Mouse (Mus musculus) lung, embryonic 14.5 days (tissue): ENCODE results near the gene Trim69. TPM values are rescaled to one million over a fixed set of nuclear protein-coding genes. Genes with fewer than 3 reads are reported as not detected.

ENCODE experiments used
- ATAC-seq: fragments of 200-750 bp; cut with Nextera tagmentation; 2 replicates; pipeline ENCODE4 v1.8.0; 2017; ENCODE audit warnings: mild to moderate bottlenecking, moderate TSS enrichment, moderate library complexity; ENCODE audit not compliant: insufficient read depth
- DNase-seq: peaks from one replicate; pipeline ENCODE4 v3.0.0-alpha.2; 2015
- H3K27ac ChIP-seq: fragments of 300-500 bp; sonication (generic); 2 replicates; pipeline ENCODE4 v1.5.1; 2014; ENCODE audit warnings: low read depth, mild to moderate bottlenecking, moderate library complexity
- H3K27me3 ChIP-seq: fragments of 300-500 bp; sonication (generic); 2 replicates; pipeline ENCODE4 v1.6.1; 2014; ENCODE audit warnings: low read length, control low read depth; ENCODE audit not compliant: insufficient read depth
- H3K36me3 ChIP-seq: fragments of 300-500 bp; sonication (generic); 2 replicates; pipeline ENCODE4 v1.6.1; 2014; ENCODE audit warnings: control low read depth; ENCODE audit not compliant: insufficient read depth
- H3K4me1 ChIP-seq: fragments of 300-500 bp; sonication (generic); 2 replicates; pipeline ENCODE4 v1.6.1; 2014; ENCODE audit warnings: antibody characterized with exemption, control low read depth; ENCODE audit not compliant: insufficient read depth
- H3K4me2 ChIP-seq: fragments of 300-500 bp; sonication (generic); 2 replicates; pipeline ENCODE4 v1.6.1; 2014; ENCODE audit warnings: mild to moderate bottlenecking
- H3K4me3 ChIP-seq: fragments of 300-500 bp; sonication (generic); 2 replicates; pipeline ENCODE4 v1.5.1; 2014; ENCODE audit warnings: low read depth, low read length
- H3K9ac ChIP-seq: fragments of 300-500 bp; sonication (generic); 2 replicates; pipeline ENCODE4 v1.6.1; 2014
- H3K9me3 ChIP-seq: fragments of 300-500 bp; sonication (generic); 2 replicates; pipeline ENCODE4 v1.6.1; 2016; ENCODE audit warnings: low read depth, low read length, control low read depth
- CTCF ChIP-seq: IDR thresholded peaks from 2 replicates; pipeline ENCODE4 v1.5.1; 2016; ENCODE audit warnings: antibody characterized with exemption, low read depth
- WGBS: fragments of 180-500 bp; shearing (Covaris S2); extraction: QIAGEN DNeasy Blood & Tissue Kit; methylation state at CpG from one replicate; pipeline ENCODE4 v1.1.7; 2014; 5-methylcytosine and 5-hydroxymethylcytosine counted together
- polyA plus RNA-seq: library from polyadenylated mRNA; unstranded; fragments of >200 nt; fragmentation: Nextera tagmentation; extraction: Ambion mirVana; gene quantifications from 2 replicates; pipeline ENCODE4 v1.2.1, GENCODE M21; 2014

Gene Trim69
- polyA plus RNA-seq, 1 experiment from 2014 or later, result not detected

DNA sequence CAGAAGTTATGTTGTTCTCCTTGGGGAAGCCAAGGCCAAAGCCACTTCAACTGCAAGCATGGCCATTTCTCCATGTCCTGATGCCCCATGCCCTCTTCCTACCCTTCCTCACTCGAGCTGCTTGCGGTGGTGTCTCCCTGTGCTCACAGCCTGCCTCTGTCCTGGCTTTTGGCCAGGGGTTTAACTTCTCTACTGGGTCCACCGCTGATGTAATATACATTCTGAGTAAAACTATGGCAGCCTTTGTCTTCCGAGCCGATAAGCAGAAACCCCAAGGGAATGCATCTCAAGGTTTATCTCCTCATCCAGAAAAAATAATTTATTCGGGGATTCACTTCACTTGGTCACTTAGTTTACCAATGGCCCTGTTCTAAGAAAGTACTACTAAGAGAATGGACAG, 13.8 kb upstream of the Trim69 start:
- Histone ChIP-seq H3K27ac (no peak overlapping the region), H3K9ac (no peak overlapping the region), H3K27me3 (no peaks in the 10 kb centered on the region), H3K36me3 (peaks cover 1% of the 10 kb centered on the region; the same call in 1 of the 2 replicates), H3K4me1 (peaks cover 5% of the 10 kb centered on the region), H3K9me3 (no peaks in the 10 kb centered on the region), H3K4me3 (peak overlapping the region; percentile 73), H3K4me2 (peak overlapping the region; percentile 70)
- ATAC-seq, result no peak
- 64% methylated on average over 6 of the region's 6 CpGs for WGBS
- no peak for TF ChIP-seq CTCF
- peak; percentile 22 for DNase-seq

DNA sequence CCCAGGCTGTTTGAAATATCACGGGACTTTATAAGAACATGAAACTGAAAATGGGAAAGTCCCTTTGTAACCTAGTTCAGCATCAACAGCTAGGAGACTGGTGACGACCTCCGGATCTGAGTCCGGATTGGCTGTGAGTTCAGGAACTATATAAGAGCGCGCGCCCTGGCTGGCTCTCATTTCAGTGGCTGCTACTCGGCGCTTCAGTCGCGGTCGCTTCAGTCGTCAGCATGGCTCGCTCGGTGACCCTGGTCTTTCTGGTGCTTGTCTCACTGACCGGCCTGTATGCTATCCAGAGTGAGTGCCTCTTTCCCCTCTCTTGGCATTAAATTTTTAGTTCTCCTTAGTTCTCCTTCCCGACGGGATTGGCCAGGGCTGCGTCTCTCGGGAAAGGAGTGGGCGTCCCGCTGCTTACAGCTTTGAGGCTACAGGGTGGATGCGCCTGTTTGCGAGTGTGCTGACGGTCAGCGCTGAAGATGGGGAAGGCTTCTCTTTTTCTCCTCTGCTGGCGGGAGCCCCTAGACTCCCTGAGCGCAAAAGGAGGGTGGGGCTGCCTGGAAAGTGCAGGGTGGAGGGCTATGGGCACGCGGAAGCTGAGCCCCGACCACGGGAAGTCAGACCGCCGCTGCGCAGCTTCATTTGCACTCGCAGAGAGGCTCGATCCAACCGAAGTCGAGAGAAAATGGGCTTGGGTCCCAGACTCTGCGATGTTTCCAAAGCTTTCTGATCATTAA, 12.8 kb upstream of the Trim69 start, which contains the start of gene B2m:
Gene B2m (plus strand): TSS at position 179 of the 734 bp plus-strand sequence.
- peak within 1 kb of the TSS; percentile 87 for H3K27ac ChIP-seq
- no peaks in the 10 kb centered on the region for H3K27me3 ChIP-seq
- ATAC-seq (peak; percentile 98), DNase-seq (peak; percentile 99)
- peak within 1 kb of the TSS; percentile 70 for H3K4me2 ChIP-seq
- peak within 1 kb of the TSS; percentile 73 for H3K9ac ChIP-seq
- H3K36me3 ChIP-seq, result peaks cover 9% of the 10 kb centered on the region; the same call in 1 of the 2 replicates
- H3K4me3 ChIP-seq, result peak within 1 kb of the TSS; percentile 73
- H3K4me1 ChIP-seq, result peaks cover 5% of the 10 kb centered on the region
- WGBS, result 0% methylated on average over 40 of the region's 40 CpGs
- no peaks in the 10 kb centered on the region for H3K9me3 ChIP-seq
- TF ChIP-seq CTCF, result no peak

DNA sequence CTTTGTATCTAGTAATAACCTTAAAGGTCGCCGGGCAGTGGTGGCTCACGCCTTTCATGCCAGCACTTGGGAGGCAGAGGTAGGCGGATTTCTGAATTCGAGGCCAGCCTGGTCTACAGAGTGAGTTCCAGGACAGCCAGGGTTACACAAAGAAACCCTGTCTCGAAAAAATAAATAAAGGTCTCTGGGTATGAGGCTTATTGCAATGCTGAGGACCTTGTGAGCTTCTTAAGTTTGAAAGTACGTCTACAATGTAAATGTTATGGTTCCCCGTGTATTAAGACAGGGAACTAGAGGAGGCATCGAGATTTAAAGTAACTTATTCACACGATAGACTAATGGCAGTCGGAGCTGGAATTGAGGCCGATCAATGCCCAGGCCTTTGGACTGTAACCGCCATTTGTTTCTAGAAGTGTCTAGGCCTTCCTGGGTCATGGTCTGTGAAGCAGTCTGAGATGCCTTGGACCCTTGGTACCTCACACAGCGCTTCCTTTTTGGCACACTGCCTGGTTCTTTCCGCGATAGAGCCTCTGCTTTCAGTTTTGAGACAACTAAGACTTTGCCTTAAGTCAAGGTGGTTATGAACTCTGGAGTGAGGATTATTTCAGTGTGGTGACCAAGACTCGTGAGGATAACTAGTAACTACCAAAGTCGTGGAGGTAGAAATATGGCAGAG, 12.1 kb upstream of the Trim69 start:
- peak; percentile 28 for ATAC-seq
- peak overlapping the region; percentile 87; the same call in 1 of the 2 replicates for H3K27ac ChIP-seq
- H3K9me3 ChIP-seq, result no peaks in the 10 kb centered on the region
- DNase-seq, result peak; percentile 91
- peaks cover 14% of the 10 kb centered on the region; the same call in 1 of the 2 replicates for H3K36me3 ChIP-seq
- no peak for TF ChIP-seq CTCF
- H3K27me3 ChIP-seq, result no peaks in the 10 kb centered on the region
- WGBS, result 18% methylated on average over 18 of the region's 18 CpGs
- H3K4me1 ChIP-seq, result peaks cover 5% of the 10 kb centered on the region
- peak overlapping the region; percentile 73 for H3K4me3 ChIP-seq
- H3K9ac ChIP-seq, result peak overlapping the region; percentile 73
- H3K4me2 ChIP-seq, result peak overlapping the region; percentile 70

DNA sequence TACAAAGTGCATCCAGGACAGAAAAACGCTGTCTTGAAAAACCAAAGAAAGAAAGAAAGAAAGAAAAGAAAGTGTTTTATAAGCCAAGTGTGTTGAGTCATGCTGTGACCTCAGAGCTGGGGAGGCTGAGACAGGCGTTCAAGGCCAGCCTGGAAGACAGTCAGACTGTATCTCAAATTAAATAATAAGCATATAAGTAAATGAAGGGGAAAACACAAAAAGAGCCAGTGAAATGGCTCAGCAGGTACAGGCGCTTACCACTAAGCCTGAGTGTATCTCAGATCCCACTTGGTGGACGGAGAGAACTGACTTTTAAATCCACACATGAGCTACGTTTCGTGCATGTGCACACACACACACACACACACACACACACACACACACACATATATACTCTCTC, 11.2 kb upstream of the Trim69 start:
- TF ChIP-seq CTCF, result no peak
- H3K4me2 ChIP-seq, result peak overlapping the region; percentile 70
- no peak overlapping the region for H3K27ac ChIP-seq
- H3K36me3 ChIP-seq, result peaks cover 16% of the 10 kb centered on the region; the same call in 1 of the 2 replicates
- H3K4me3 ChIP-seq, result peak overlapping the region; percentile 73
- no peak for ATAC-seq
- H3K27me3 ChIP-seq, result no peaks in the 10 kb centered on the region
- H3K9ac ChIP-seq, result no peak overlapping the region
- 95% methylated on average over 6 of the region's 6 CpGs for WGBS
- no peak for DNase-seq
- peaks cover 5% of the 10 kb centered on the region for H3K4me1 ChIP-seq
- no peaks in the 10 kb centered on the region for H3K9me3 ChIP-seq

DNA sequence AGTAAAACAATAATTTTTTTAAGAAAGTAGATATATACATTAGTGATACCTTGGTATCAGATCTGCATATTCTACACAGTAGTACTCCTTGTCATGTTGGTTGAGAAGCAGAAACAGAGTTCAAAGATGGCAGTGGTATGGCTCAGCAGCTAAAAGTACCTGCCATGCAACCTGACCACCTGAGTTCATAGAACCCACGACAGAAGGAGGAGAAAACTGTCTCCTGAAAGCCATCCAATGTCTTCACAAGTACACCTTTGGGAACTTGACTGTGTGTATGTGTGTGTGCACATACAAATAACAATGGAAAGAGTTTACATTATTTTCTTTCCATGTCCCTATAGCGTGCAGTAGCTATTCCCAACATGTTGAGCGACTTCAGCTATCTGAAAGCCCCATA, 10.8 kb upstream of the Trim69 start:
- no peaks in the 10 kb centered on the region for H3K9me3 ChIP-seq
- ATAC-seq, result no peak
- WGBS, result 82% methylated on average over 3 of the region's 3 CpGs
- H3K4me2 ChIP-seq, result no peak overlapping the region
- H3K27ac ChIP-seq, result no peak overlapping the region
- no peaks in the 10 kb centered on the region for H3K27me3 ChIP-seq
- H3K4me1 ChIP-seq, result peaks cover 5% of the 10 kb centered on the region
- no peak overlapping the region for H3K9ac ChIP-seq
- peaks cover 18% of the 10 kb centered on the region; the same call in 1 of the 2 replicates for H3K36me3 ChIP-seq
- no peak for TF ChIP-seq CTCF
- DNase-seq, result no peak
- H3K4me3 ChIP-seq, result no peak overlapping the region

DNA sequence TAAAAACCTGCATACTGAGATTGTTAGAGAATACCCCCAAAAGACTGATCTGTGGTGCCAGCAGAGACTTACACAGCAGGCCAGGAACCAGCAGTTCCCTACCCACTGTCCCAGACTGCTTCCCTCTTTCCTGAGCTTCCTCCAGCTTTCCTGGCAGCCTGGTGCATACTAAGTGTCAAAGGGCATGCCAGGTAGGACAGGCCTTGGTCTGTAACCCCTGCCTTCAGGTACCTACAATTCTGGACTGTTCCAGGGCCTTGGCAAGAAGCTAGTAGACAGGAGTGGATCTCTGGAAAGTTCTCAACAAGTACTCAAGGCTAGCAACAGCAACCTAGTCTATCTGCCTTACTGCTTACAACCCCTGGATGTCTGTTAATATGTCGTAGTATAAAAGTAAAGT, 9.3 kb upstream of the Trim69 start:
- H3K4me1 ChIP-seq, result peaks cover 5% of the 10 kb centered on the region
- H3K9me3 ChIP-seq, result no peaks in the 10 kb centered on the region
- no peak for TF ChIP-seq CTCF
- H3K9ac ChIP-seq, result no peak overlapping the region
- no peak overlapping the region for H3K4me2 ChIP-seq
- DNase-seq (no peak), ATAC-seq (no peak)
- no peak overlapping the region for H3K4me3 ChIP-seq
- 93% methylated on average over 1 of the region's 1 CpGs for WGBS
- no peak overlapping the region for H3K27ac ChIP-seq
- H3K27me3 ChIP-seq, result no peaks in the 10 kb centered on the region
- H3K36me3 ChIP-seq, result peaks cover 23% of the 10 kb centered on the region

DNA sequence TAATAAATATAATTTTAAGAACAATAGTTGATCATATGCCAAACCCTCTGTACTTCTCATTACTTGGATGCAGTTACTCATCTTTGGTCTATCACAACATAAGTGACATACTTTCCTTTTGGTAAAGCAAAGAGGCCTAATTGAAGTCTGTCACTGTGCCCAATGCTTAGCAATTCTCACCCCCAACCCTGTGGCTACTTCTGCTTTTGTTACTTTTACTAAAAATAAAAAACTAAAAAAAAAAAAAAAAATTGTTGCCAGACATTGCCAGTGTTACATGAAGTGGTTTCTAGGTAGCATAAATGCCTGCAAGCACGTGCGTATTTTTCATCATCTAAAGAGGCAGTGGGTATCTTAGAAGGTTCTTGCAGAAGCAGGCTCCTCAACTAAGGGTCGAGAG, 7.7 kb upstream of the Trim69 start:
- H3K36me3 ChIP-seq, result peaks cover 23% of the 10 kb centered on the region
- H3K9me3 ChIP-seq, result no peaks in the 10 kb centered on the region
- H3K9ac ChIP-seq, result no peak overlapping the region
- no peak for DNase-seq
- H3K4me1 ChIP-seq, result peaks cover 5% of the 10 kb centered on the region; the same call in 1 of the 2 replicates
- no peak overlapping the region for H3K4me2 ChIP-seq
- TF ChIP-seq CTCF, result no peak
- 81% methylated on average over 3 of the region's 3 CpGs for WGBS
- no peak for ATAC-seq
- no peak overlapping the region for H3K27ac ChIP-seq
- H3K27me3 ChIP-seq, result no peaks in the 10 kb centered on the region
- no peak overlapping the region for H3K4me3 ChIP-seq
